Mouse (Mus musculus) embryonic facial prominence, embryonic 11.5 days (tissue): ENCODE data around the gene Cdc123. TPM values are rescaled to one million over a fixed set of nuclear protein-coding genes. Genes with fewer than 3 reads are reported as not detected.

Source experiments
- ATAC-seq: fragments of 200-750 bp; cut with Nextera tagmentation; replicated peaks from 2 replicates; pipeline ENCODE4 v1.8.0; 2017; ENCODE audit warnings: low read depth; ENCODE audit not compliant: insufficient number of reproducible peaks, low FRiP score, low TSS enrichment
- DNase-seq: peaks from one replicate; pipeline ENCODE4 v3.0.0-alpha.2; 2015; ENCODE audit warnings: low spot score
- H3K27ac ChIP-seq: fragments of 300-500 bp; sonication (generic); replicated peaks from 2 replicates; pipeline ENCODE4 v1.5.1; 2014; ENCODE audit warnings: mild to moderate bottlenecking, low read depth, low read length, control low read depth
- H3K27me3 ChIP-seq: fragments of 300-500 bp; sonication (generic); 2 replicates; pipeline ENCODE4 v1.6.1; 2014; ENCODE audit warnings: mild to moderate bottlenecking, low read length, moderate library complexity, mixed read lengths; ENCODE audit not compliant: control insufficient read depth, insufficient read depth
- H3K36me3 ChIP-seq: fragments of 300-500 bp; sonication (generic); replicated peaks from 2 replicates; pipeline ENCODE4 v1.6.1; 2014; ENCODE audit warnings: low read depth, mild to moderate bottlenecking, low read length, moderate library complexity, mixed read lengths; ENCODE audit not compliant: control insufficient read depth, insufficient read depth
- H3K4me1 ChIP-seq: fragments of 300-500 bp; sonication (generic); 2 replicates; pipeline ENCODE4 v1.6.1; 2014; ENCODE audit warnings: low read length, mixed read lengths; ENCODE audit not compliant: control insufficient read depth, insufficient read depth
- H3K4me2 ChIP-seq: fragments of 300-500 bp; sonication (generic); 2 replicates; pipeline ENCODE4 v1.6.1; 2014; ENCODE audit warnings: low read depth, mild to moderate bottlenecking, control low read depth, low read length, moderate library complexity
- H3K4me3 ChIP-seq: fragments of 300-500 bp; sonication (generic); 2 replicates; pipeline ENCODE4 v1.5.1; 2014; ENCODE audit warnings: low read depth, low read length, control low read depth
- H3K9ac ChIP-seq: fragments of 300-500 bp; sonication (generic); replicated peaks from 2 replicates; pipeline ENCODE4 v1.6.1; 2014; ENCODE audit warnings: mild to moderate bottlenecking, control low read depth, low read length
- H3K9me3 ChIP-seq: fragments of 300-500 bp; sonication (generic); replicated peaks from 2 replicates; pipeline ENCODE4 v1.6.1; 2016; ENCODE audit warnings: mild to moderate bottlenecking, low read length, inconsistent platforms, mixed read lengths; ENCODE audit not compliant: control insufficient read depth
- WGBS: fragments of 180-500 bp; shearing (Covaris S2); extraction: QIAGEN DNeasy Blood & Tissue Kit; methylation state at CpG from one replicate; pipeline ENCODE4 v1.1.7; 2014; 5-methylcytosine and 5-hydroxymethylcytosine counted together
- polyA plus RNA-seq: library from polyadenylated mRNA; unstranded; fragments of >200 nt; fragmentation: Nextera tagmentation; extraction: Ambion mirVana; gene quantifications from 2 replicates; pipeline ENCODE4 v1.2.1, GENCODE M21; 2014

Cdc123 gene
- polyA plus RNA-seq, 1 experiment from 2014 or later = 309 TPM

DNA sequence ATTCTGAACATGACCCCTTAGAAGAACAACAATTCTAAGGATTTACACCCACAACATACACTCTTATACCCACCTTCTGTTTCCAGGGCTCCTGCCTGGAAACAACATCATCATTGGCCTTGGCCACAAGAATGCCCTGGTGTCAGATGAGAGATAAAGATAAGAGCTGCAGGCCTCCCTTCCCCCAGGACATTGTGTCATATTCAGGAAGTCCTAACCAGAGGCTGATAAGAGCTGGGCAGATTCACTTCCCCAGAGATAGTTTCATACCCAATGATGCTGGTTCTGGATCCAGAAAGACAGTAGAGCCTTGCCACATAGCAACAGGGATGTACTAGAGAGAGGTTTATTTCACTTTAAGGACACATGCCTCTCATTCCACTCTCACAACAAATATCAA, 75.3 kb downstream of the Cdc123 start:
- DNase-seq = no peak
- Histone ChIP-seq H3K4me2 (no peak overlapping the region), H3K27me3 (no peaks in the 10 kb centered on the region), H3K9ac (no peak overlapping the region), H3K4me1 (no peaks in the 10 kb centered on the region), H3K27ac (no peak overlapping the region), H3K36me3 (no peaks in the 10 kb centered on the region), H3K9me3 (no peaks in the 10 kb centered on the region), H3K4me3 (no peak overlapping the region)
- no peak for ATAC-seq

DNA sequence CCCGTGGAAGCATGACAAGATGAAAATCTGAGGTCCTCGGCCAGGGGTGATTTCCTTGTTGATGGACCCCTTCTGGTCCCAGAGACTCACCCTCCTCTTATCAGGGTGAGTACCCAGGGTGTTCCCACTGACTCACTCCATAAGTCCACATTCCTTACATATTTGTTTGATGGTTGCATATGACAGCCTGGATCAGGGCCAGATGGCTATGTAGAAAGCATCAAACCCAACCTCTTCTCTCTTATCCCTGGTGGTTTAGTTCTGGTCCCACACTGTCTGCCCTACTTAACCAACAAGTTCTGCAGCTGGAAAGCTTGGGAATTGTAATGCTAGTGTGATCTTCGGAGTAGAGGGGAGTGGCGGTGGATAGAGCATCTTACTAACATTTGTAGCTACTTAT, 76.0 kb downstream of the Cdc123 start:
- H3K9ac ChIP-seq = no peak overlapping the region
- H3K27me3 ChIP-seq = no peaks in the 10 kb centered on the region
- DNase-seq = no peak
- WGBS = 90% methylated on average over 4 of the region's 4 CpGs
- no peak overlapping the region for H3K4me2 ChIP-seq
- no peaks in the 10 kb centered on the region for H3K9me3 ChIP-seq
- no peak overlapping the region for H3K4me3 ChIP-seq
- no peak for ATAC-seq
- no peak overlapping the region for H3K27ac ChIP-seq
- H3K4me1 ChIP-seq = no peaks in the 10 kb centered on the region
- H3K36me3 ChIP-seq = no peaks in the 10 kb centered on the region

DNA sequence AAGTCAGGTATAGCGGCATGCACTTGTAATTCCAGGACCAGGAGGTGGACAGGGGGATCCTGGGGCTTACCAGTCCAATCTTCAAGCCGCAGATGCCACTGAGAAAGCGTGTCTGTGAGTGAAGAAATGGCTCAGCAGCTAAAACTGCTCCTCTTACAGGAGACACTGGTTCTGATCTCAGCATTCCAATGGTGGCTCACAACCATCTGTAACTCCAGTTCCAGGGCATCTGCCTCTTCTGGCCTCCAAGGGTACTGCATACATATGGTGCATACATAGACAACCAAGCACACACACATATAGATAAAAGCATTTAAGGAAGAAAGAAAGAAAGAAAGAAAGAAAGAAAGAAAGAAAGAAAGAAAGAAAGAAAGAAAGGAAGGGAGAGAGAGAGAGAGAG, 82.9 kb downstream of the Cdc123 start:
- no peak for ATAC-seq
- no peaks in the 10 kb centered on the region for H3K36me3 ChIP-seq
- 89% methylated on average over 3 of the region's 3 CpGs for WGBS
- DNase-seq = no peak
- no peak overlapping the region for H3K9ac ChIP-seq
- no peaks in the 10 kb centered on the region for H3K4me1 ChIP-seq
- H3K27me3 ChIP-seq = no peaks in the 10 kb centered on the region
- no peaks in the 10 kb centered on the region for H3K9me3 ChIP-seq
- H3K4me3 ChIP-seq = no peak overlapping the region
- no peak overlapping the region for H3K4me2 ChIP-seq
- no peak overlapping the region for H3K27ac ChIP-seq

DNA sequence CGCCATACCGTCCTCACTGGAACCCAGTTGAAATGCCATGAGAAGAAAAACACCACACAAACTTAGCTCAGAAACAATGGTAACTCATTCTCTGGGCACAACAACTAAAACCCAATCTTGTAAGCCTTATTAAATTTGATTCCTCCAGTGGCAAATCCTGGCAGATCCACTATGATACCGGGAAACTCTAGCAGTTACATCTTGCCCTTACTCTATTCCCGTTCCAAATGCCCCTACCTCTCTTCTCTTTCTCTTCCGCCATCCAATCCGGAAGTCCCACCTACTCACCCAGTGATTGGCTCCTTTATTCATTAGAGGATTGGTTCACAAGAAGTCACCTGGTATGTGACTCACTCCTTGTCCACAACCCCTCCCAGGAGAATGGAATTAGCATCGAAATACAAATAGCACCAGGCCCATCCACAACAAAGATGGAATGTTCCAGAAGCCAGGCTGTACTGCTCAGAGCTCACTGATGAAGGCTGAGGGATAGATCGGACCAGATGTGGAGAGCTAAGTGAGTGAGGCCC, 84.4 kb downstream of the Cdc123 start:
- Histone ChIP-seq H3K4me1 (no peaks in the 10 kb centered on the region), H3K27me3 (no peaks in the 10 kb centered on the region), H3K27ac (no peak overlapping the region), H3K4me2 (no peak overlapping the region), H3K4me3 (no peak overlapping the region), H3K9ac (no peak overlapping the region), H3K9me3 (no peaks in the 10 kb centered on the region), H3K36me3 (no peaks in the 10 kb centered on the region)
- ATAC-seq (no peak), DNase-seq (no peak)
- WGBS = 91% methylated on average over 8 of the region's 8 CpGs

DNA sequence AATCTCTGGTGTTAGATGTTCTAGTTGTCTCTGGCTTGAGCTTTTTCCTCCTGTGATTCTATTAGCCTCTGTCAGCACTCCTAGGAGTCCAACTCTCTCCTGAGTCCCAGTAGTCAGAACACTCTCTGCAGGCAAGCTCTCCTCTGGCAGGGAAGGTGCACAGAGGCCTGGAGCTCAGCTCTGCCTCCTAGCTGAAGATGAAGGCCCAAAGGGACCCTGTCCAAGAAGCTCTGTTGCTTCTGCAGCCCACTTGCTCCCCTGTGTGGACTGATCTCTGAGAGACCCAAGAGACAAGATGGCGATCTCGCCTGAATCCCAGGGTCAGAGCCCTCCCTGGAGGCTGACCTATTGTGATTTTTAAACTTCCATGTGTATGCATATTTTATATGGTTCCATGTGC, 86.4 kb downstream of the Cdc123 start:
- ATAC-seq (no peak), DNase-seq (no peak)
- H3K4me3 ChIP-seq = no peak overlapping the region
- H3K4me1 ChIP-seq = no peaks in the 10 kb centered on the region
- H3K9ac ChIP-seq = no peak overlapping the region
- 83% methylated on average over 2 of the region's 2 CpGs for WGBS
- no peaks in the 10 kb centered on the region for H3K9me3 ChIP-seq
- no peak overlapping the region for H3K4me2 ChIP-seq
- no peaks in the 10 kb centered on the region for H3K36me3 ChIP-seq
- no peak overlapping the region for H3K27ac ChIP-seq
- no peaks in the 10 kb centered on the region for H3K27me3 ChIP-seq

DNA sequence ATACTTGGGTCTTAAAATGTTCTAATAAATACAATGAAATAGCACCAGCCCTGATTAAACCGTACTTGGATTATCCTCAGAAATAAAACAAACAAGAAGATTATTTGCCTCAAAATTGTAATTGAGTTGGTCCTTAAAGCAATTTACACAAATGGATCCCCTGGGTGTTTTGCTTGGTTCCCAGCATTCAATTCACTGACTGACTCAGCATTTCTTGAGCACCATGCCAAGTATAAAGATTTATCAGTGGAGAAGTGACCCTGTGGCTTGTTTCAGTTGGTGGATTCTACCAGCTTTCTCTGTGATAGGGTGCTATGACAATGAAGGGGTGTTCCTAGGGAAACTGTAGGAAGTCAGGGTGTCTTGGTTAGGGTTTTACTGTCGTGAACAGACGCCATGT, 94.1 kb downstream of the Cdc123 start:
- no peaks in the 10 kb centered on the region for H3K9me3 ChIP-seq
- ATAC-seq (no peak), DNase-seq (no peak)
- H3K4me1 ChIP-seq = no peaks in the 10 kb centered on the region
- no peak overlapping the region for H3K4me3 ChIP-seq
- 84% methylated on average over 3 of the region's 3 CpGs for WGBS
- H3K36me3 ChIP-seq = no peaks in the 10 kb centered on the region
- no peak overlapping the region for H3K9ac ChIP-seq
- no peak overlapping the region for H3K27ac ChIP-seq
- H3K27me3 ChIP-seq = no peaks in the 10 kb centered on the region
- H3K4me2 ChIP-seq = no peak overlapping the region

DNA sequence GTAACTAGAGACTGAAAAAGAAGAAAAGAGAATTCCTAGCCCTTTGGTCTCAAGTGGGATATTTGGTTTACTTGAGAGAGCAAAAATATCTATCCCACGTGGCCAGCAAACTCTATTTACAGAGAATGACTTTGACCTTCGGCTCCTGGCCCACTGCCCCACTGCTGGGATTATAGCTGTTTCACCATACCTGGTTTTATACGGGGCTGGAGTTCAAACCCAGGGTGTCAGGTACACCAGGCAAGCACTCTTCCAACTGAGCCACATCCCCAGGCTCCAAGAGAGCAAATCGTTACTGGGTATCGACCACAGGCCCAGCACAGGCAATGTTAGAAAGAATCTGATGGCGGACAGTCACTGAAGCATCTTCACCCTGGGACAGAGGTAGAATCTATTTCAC, 95.8 kb downstream of the Cdc123 start:
- no peak overlapping the region for H3K4me3 ChIP-seq
- no peaks in the 10 kb centered on the region for H3K27me3 ChIP-seq
- H3K4me1 ChIP-seq = no peaks in the 10 kb centered on the region
- ATAC-seq = no peak
- H3K9me3 ChIP-seq = no peaks in the 10 kb centered on the region
- no peaks in the 10 kb centered on the region for H3K36me3 ChIP-seq
- WGBS = 80% methylated on average over 6 of the region's 6 CpGs
- H3K9ac ChIP-seq = no peak overlapping the region
- no peak overlapping the region for H3K4me2 ChIP-seq
- no peak overlapping the region for H3K27ac ChIP-seq
- DNase-seq = no peak

DNA sequence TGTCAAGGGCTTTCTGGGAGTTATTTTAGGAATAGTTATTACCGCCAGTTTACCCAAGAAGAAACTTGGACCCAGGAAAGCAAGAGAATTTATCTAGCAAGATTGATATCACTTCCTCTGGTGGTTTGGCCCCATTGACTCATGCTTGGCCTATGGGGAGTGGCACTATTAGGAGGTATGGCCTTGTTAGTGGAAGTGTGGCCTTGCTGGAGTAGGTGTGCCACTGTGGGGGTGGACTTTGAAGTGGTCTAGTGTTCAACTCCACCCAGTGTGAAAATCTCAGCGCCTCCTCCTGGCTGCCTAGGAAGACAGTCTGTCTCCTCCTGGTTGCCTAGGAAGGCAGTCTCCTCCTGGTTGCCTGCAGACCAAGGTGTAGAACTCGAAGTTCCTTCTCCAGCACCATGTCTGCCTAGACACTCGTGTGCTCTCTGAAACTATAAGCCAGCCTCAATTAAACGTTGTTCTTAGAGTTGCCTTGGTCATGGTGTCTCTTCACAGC, 97.4 kb downstream of the Cdc123 start:
- Histone ChIP-seq H3K4me3 (no peak overlapping the region), H3K4me1 (no peaks in the 10 kb centered on the region), H3K9me3 (no peaks in the 10 kb centered on the region), H3K27me3 (no peaks in the 10 kb centered on the region), H3K4me2 (no peak overlapping the region), H3K36me3 (no peaks in the 10 kb centered on the region), H3K27ac (no peak overlapping the region), H3K9ac (no peak overlapping the region)
- no peak for DNase-seq
- ATAC-seq = no peak
- 80% methylated on average over 5 of the region's 5 CpGs for WGBS
